Mouse (Mus musculus): ENCODE data around the gene Clec2l. TPM values are rescaled to one million over a fixed set of nuclear protein-coding genes. Genes with fewer than 3 reads are reported as not detected.

Clec2l gene
- polyA plus RNA-seq, 1 experiment from 2014 or later: 28.2 TPM

DNA sequence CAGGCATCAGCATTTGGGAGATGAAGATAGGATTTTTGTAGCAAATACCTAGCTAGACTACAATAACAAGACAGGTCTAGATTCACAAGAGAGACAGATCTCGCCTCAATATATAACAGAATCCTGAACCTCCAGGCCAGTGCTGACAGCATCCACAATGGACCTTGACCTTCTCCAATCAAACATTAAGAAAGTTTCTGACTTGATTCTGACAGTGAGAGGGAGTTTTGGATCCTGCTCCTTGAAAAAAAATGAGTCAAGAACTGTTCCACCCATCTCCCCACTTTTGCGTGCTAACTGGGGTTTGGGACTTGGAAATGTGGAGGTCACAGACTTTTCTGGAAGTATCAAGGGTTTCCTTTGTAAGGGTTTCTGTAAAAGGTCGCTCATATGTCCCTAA lies 62.6 kb downstream of the Clec2l start:
- H3K4me1 ChIP-seq (ENCODE audit: control insufficient read depth, insufficient read depth, low read depth, low read length): peaks cover 2% of the 10 kb centered on the region
- no peaks in the 10 kb centered on the region for H3K27me3 ChIP-seq (replicated peaks; ENCODE audit: control insufficient read depth, insufficient read depth, low read length)
- no peak overlapping the region for H3K27ac ChIP-seq (ENCODE audit: low read depth, low read length)
- ATAC-seq: no peak
- H3K9me3 ChIP-seq (ENCODE audit: control insufficient read depth, low read length): no peaks in the 10 kb centered on the region
- H3K4me2 ChIP-seq (ENCODE audit: low read length): no peak overlapping the region
- H3K4me3 ChIP-seq (ENCODE audit: low read length): no peak overlapping the region
- 96% methylated on average over 3 of the region's 3 CpGs for WGBS
- no peak overlapping the region for H3K9ac ChIP-seq (ENCODE audit: low read depth, low read length)
- peaks cover 11% of the 10 kb centered on the region for H3K36me3 ChIP-seq (ENCODE audit: control insufficient read depth, insufficient read depth, low read length)

Other genes starting within 250 kb of the Clec2l start
- 14.6 and 16.3 TPM in 2 replicates for gene Ubn2, start 229.1 kb upstream of the Clec2l start, polyA plus RNA-seq (2015; fragmentation: Nextera tagmentation; extraction: Ambion mirVana)
- gene Fmc1, start 129.6 kb upstream of the Clec2l start, polyA plus RNA-seq (2015; fragmentation: Nextera tagmentation; extraction: Ambion mirVana): 183 and 225 TPM in 2 replicates
- 31.9 and 33.5 TPM in 2 replicates for gene Luc7l2, start 111.7 kb upstream of the Clec2l start, polyA plus RNA-seq (2015; fragmentation: Nextera tagmentation; extraction: Ambion mirVana)
- 0.15 and 0.21 TPM in 2 replicates for gene Klrg2, start 25.8 kb upstream of the Clec2l start, polyA plus RNA-seq (2015; fragmentation: Nextera tagmentation; extraction: Ambion mirVana)
- gene Tbxas1, start 212.3 kb downstream of the Clec2l start, polyA plus RNA-seq (2015; fragmentation: Nextera tagmentation; extraction: Ambion mirVana): 2.0 and 2.9 TPM in 2 replicates
- gene Hipk2, start 213.1 kb downstream of the Clec2l start, polyA plus RNA-seq (2015; fragmentation: Nextera tagmentation; extraction: Ambion mirVana): 30.3 and 33.5 TPM in 2 replicates

All from hindbrain, embryonic 16.5 days (tissue).